Mouse (Mus musculus): ENCODE measurements around the gene Gltp.

GRCm38 (mm10) chr5:114698044-114698746 lies 7.4 kb upstream of the Gltp start:
- TF ChIP-seq ZNF384 (IDR thresholded peaks at IDR 0.05; ENCODE audit: low read depth, low read length): no peak
- no peak for TF ChIP-seq ZC3H11A (IDR thresholded peaks at IDR 0.05; ENCODE audit: borderline replicate concordance, low read depth, low read length)
